Mouse (Mus musculus): ENCODE measurements around the gene 2900026A02Rik.

2900026A02Rik gene

DNA sequence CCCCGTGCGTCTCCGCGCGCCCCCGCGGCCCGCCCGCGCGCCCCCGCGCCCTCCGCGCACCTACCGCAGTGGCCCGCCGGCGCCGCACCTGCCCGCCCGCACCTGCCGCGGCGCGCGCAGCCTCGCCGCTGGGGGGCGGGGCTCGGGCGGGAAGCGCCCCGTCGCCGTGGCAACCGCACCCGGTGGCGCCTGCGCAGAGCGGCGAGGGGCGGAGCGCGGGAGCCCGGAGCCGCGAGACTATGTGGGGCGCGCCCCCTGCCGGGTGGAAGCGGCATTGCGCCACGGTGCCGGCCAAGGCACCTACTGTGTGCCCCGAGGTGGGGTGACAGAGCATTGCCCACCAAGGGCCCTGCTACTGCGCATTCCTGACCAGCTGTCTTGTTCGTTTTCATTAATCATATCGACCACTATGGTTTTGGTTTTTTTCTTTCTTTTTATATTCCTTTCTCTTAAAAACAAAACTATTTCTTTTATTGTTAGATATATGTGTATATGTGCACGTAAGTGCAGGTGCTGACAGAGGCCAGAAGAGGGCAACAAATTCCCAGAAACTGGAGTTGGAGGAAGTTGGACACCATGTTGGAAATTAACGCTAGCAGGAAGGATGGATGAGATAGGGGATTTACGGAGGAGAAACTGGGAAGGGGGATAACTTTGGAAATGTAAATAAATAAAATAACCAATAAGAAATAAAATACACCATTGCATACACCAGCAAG, at the start of gene 2900026A02Rik:
Gene 2900026A02Rik, minus strand, starts transcription at position 90 of the 719 bp plus-strand sequence.
- peak; percentile 70 to 79 for DNase-seq (ENCODE audit: low spot score in 2 of 2)

GRCm38 (mm10) chr5:113270043-113270442, 49.0 kb upstream of the 2900026A02Rik start:
- no peak for DNase-seq (ENCODE audit: low spot score in 2 of 2)

DNA sequence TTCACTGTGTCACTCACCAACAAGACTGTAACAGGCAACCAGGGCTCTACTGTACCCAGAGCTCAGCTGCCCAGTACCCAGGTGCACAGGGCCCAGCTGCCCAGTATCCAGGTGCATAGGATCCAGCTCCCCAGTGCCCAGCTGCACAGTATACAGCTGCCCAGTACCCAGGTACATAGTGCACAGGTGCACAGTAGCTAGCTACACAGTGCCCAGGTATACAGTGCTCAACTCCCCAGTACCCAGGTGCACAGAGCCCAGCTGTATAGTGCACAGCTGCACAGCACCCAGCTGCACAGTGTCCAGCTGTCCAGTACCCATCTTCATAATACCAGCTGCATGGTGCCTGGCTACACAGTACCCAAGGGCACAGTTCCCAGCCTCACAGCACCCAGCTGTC, 47.2 kb upstream of the 2900026A02Rik start:
- DNase-seq (ENCODE audit: low spot score in 2 of 2), result no peak

GRCm38 (mm10) chr5:113265637-113266036, 44.6 kb upstream of the 2900026A02Rik start:
- no peak for DNase-seq (ENCODE audit: low spot score in 2 of 2)

DNA sequence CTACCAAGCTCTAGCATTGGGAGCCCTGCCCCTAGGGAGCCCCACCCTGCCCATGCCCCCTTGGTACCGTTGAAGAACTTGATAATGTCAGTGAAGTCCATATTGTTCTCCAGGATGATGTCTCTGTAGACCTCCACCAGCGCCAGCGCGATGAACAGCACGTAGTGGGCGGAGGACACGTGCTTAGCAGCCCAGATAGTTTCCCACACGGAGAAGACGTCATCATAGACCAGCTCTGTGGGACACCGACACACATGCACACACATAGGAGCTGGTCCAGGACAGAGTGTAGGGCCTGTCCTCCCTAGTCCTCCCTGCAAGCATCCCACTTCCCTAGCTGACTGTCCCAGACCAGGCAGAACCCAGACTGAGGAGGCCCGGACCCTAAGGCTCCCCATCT, 29.8 kb upstream of the 2900026A02Rik start:
- no peak for DNase-seq (ENCODE audit: low spot score in 2 of 2)

GRCm38 (mm10) chr5:113249263-113249930, 28.4 kb upstream of the 2900026A02Rik start:
- peak in 1 of 2 experiments; percentile 27 for DNase-seq (ENCODE audit: low spot score in 2 of 2)

DNA sequence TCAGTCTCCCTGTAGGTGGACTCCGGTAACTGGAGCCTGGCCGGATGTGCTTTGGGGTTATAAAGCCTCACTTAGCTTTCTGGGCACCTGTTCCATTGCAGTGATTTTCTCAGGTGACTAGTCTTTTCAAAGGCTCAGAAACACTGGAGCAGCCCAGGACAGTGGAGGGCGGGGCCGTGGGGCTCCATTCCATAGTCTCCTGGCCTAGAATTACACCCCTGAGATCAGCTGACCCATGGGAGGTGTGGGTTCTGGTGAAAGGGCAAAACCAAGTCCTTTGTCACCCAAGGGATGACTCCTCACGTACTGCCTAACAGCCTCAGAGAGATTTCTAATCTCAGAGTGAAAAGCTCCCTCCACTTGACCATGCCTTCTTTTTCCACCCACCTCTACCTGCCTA, 9.2 kb upstream of the 2900026A02Rik start:
- DNase-seq (ENCODE audit: low spot score in 2 of 2), result no peak

DNA sequence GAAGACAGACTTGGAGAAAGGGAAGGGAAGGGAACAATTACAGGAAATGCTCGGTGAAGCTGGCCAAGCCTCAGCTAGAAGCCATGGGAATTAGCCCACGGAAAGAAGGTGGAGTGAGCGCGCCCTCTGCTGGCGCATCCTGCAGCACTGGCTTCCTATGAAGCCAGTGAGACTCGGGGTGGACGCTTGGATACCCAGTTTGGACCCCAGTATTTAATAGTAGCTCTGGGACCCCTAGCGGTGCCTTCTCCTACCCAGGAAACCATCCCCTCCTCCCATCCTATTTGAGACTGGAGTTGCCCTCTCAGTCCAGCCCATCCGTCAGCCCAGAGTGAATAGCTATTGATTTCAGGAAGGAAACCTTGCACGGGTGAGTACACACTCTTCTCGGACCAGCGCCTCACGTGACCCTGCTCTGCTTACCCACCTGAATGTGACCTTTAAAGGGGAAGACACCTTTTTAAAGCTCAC, 5.6 kb upstream of the 2900026A02Rik start, which contains the start of gene Tmem211:
Gene Tmem211, plus strand, starts transcription at position 278 of the 471 bp plus-strand sequence.
- peak in 1 of 2 experiments; percentile 85 for DNase-seq (ENCODE audit: low spot score in 2 of 2)

DNA sequence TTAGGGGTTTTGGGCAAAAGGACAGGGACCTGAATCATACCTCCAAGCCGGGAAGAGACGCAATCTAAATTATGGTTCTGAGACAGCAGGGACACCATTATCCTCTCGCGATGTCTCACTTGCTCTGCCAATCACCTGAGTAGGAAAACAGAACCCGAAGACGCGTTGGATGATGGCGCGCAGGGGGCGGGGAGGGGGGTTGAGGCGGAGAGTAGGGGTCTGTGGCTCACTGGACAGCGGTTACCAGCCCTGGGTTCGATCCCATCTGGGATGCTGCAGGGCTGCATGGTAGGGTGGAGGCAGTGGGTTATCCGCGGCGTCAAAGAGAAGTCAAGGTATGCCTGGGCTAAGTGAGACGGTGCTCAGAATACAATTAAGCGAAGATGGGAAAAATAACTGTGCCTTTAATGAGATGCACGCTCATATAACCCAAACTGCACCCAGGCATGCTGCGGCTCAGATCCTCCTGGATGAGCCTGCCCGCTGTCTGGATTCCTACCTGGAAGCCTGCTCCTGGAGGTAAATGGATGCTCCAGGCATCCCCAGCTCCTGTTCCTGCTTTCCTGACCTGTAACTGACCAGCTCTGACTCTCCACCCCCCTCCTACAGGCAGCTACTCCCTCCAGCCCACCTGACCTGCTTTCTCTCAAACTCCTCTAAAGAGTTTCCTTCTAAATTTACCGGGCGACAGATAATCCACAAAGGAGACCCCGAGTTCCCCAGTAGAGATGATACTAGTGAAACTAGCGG, 4.8 kb upstream of the 2900026A02Rik start:
- DNase-seq (ENCODE audit: low spot score in 2 of 2), result no peak

GRCm38 (mm10) chr5:113225271-113225670, 4.2 kb upstream of the 2900026A02Rik start:
- DNase-seq (ENCODE audit: low spot score in 2 of 2), result no peak

DNA sequence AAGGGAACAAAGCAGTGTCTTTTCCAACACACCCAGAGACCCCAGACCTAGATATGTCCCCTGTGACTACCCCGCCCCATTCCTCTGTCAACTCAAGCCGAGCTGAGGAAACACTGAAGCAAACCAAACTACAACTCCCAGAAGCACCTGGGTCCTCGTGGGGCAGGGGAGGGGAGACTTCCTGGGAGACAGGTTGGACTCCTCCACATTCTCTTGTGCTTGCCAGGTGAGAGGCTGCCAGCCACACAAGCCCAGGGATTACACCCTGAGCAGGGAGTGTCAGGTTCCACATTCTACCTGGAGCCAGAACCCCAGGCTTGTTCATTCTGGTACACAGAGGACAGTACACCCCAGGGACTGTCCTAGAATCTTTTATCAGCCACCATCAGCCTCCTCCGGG, 2.9 kb upstream of the 2900026A02Rik start:
- peak in 1 of 2 experiments; percentile 42 for DNase-seq (ENCODE audit: low spot score in 2 of 2)

DNA sequence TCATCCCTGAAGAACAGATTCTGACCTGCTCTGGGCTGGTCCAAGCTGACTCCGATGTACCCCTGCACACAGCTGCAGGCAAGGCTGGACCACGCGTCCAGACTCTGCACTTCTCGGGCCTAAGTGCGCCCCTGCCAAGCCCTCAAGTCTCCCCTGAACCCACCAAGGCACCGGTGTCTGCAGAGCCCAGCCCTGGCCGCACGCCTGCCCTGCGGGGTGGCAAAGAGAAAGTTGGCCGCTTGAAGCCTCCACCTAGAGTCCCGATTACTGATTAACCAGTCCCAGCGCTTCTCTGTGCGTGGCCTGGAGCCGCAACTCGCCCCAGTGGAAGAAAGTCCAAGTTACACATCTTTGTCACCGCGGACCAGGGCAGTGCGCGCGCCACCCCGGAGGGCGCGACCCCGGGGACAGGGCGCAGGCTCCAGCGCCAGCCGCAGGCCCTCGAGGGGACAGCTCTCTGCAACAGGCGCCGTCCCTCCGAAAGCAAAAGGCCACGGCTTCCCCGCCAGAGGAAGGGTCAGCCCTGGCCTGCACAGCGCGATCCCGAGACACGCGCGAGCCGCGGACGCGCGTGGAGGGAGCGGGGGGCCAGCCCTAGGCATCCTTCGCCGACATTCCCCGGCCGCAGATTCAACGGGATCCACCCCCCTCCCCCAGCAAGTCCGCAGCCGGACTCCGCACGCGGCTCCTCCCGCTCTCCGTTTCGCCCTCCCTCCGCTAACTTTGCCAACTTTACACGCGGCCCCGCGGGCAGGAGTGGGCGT, 471 bp downstream of the 2900026A02Rik start:
- peak in 1 of 2 experiments; percentile 29 for DNase-seq (ENCODE audit: low spot score in 2 of 2)

DNA sequence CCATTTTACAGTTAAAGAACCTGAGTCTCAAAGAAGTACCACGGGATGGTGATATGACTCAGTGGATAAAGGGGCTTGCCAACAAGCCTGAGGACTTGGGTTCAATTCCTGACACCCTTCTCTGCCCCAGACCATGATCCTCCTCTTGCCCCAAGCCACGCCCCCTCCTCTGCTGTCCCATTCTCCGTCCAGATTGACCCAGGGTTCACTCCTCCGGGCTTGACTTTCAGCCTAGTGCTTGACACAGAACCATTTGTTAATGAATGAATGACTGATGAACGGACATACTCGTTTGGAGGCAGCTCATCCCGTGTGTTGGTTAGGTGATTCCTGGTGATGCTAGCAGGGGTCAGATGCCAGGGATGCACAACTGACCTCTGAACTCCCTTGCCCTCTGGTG, 1.2 kb downstream of the 2900026A02Rik start:
- no peak for DNase-seq (ENCODE audit: low spot score in 2 of 2)

DNA sequence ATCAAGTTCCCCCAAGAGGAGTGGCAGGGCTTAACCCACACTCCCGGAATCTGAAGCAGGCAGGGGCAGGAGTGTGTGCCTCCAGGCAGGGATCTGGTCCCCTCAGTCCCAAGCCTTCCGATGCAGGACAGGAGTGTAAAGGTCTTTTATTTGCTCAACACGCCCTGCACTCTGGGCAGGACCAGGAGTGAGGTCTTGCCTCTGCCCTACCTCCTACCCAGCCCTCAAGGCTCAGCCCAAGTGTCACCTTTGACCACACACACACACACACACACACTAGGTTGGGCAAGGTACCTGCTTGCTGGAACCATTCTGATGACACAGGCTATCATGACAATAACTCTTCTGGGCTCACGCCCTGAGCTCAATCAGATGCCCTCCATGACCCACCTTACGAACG, 1.6 kb downstream of the 2900026A02Rik start:
- no peak for DNase-seq (ENCODE audit: low spot score in 2 of 2)

- no peak for DNase-seq (ENCODE audit: low spot score in 2 of 2)
These were observed 2.3 kb downstream of the 2900026A02Rik start for GRCm38 (mm10) chr5:113218617-113219235.

GRCm38 (mm10) chr5:113217076-113217475, 4.0 kb downstream of the 2900026A02Rik start:
- DNase-seq (ENCODE audit: low spot score in 2 of 2), result no peak

DNA sequence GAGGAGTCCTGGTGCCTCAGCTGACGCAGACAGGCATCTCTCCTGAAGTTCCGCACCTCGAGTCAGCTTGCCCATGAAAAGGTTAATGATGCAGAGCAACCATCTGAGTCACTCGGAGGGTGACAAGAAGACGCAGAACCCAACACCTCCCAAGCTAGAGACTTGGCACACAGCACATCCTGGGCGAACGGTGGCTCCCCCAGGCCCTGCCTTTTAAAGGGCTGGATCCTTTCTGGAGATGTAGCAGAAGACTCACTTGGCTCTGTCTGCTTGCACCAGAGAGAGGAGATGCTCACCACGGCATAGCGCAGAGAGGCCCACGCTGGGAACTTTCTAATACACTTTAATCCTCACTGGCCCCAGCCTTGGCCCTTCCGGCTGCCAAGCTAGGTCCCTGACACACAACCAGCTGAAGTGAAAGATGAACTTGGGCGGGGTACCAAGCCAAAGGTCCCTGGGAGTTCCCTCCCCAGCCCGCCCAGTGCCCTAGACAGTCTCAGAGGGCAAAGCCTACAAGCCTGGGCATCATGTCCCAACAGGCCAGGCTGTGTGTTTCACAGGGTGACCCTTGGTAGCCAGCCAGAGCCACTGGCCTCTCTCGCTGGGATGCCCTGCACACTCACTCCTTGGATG, 4.6 kb downstream of the 2900026A02Rik start:
- DNase-seq (ENCODE audit: low spot score in 2 of 2), result peak; percentile 42 to 50

DNA sequence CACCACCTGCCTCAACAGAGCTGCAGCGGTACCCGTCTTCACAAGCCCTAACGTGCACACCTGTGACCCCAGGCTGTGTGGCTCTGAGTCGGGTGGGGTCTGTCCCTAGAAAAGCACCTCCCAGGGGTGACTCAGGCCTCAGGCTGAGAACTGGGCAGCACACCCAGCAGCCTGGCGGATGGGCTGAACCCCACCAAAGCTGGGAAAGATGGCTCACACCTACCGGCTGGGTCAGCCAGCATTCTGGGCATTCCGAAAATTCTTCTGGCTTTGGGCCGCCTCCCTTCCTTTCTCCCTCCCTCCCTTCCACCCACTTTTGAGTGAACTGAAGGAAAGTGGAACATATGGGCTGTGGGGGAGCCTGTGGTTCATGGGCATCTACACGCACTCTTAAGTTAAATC, 5.4 kb downstream of the 2900026A02Rik start:
- DNase-seq (ENCODE audit: low spot score in 2 of 2), result peak; percentile 34 to 39

- DNase-seq (ENCODE audit: low spot score in 2 of 2), result peak in 1 of 2 experiments; percentile 49
These were observed 6.6 kb downstream of the 2900026A02Rik start for GRCm38 (mm10) chr5:113214455-113214854.

- DNase-seq (ENCODE audit: low spot score in 2 of 2), result no peak
These were observed 7.0 kb downstream of the 2900026A02Rik start for GRCm38 (mm10) chr5:113214041-113214440.

All from urinary bladder, postnatal 36 days (tissue).